Mouse (Mus musculus) T-helper 1 cell (primary cell): ENCODE results near the gene Mfrp.
"Not testable (repeated sequence)": the region's sequence is repeated elsewhere in the genome, so short reads cannot be mapped to it uniquely, and the experiment has no call there.

Source experiments
- in situ Hi-C: fragments of 300-600 bp; cut with MboI, MseI; formaldehyde crosslinking; loops from one replicate; pipeline ENCODE4 v1.15.1; 2025; ENCODE audit warnings: high pct_unique_total_duplicates

Mfrp gene

DNA sequence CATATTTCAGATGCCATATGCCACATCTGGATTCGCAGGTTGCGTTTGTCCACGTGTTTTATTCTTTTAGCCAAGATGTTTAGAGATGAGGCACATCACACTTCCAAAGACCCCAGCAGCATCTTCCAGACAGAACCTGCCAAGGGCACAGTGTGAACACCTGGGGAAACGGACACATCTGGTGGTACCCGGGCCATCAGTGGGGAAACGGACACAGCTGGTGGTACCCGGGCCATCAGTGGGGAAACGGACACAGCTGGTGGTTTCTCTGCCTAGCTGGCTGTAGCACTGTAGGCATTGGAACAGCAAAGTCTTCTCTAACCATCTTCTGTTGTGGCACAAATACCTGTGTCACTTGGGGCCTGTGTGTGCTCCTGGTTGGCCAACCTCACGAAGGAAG is 5.7 kb upstream of the Mfrp start:
- in situ Hi-C loops = loop anchor here (25.0 kb wide), 3 partner anchors 358 to 1983 kb away; partner anchors contain the start of genes Nectin1 and Sorl1

DNA sequence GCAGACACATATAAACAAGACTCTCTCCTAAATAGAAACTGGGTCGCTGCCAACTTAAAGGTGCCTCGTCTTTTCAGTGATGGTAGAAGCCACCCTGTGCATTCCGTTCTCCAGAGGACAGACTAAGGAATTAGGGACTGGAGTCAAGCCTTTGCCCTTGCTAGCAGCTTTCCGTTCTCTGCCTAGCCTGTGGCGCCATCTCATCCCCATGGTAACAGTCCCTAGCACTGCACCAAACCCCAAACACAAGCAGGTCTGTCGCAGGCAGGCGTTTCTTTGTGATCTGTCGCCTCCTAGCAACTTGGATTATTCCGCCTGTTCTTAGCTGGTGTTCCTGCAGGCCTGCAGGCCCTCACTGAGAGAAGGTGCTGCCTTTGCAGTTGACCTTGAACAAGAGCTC is 5.0 kb upstream of the Mfrp start:
- in situ Hi-C loops = loop anchor here (25.0 kb wide), 3 partner anchors 359 to 1984 kb away; partner anchors contain the start of genes Nectin1 and Sorl1

DNA sequence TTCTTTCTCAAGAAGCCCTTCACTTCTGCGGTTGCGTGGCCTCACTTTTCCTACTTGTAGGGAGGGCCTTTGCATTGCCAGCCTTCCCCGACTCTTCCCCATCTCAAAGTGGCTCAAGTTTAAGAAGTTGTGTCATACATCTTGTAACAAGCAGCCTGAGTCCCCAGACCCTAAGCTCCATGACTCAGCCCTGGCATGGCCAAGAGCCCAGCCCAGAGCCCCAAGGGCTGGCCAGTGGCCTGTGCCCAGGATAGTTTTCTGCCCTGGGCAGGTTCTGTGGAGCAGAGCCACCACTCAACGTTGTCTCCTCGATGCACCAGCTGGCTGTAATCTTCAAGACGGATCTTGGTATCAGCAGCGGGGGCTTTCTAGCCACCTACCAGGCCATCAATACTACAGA is 3.4 kb downstream of the Mfrp start:
- in situ Hi-C loops = no loop called here

- in situ Hi-C loops = no loop called here
Observed at GRCm38 (mm10) chr9:44105781-44106180, 4.3 kb downstream of the Mfrp start.

GRCm38 (mm10) chr9:44106182-44106581 is 4.7 kb downstream of the Mfrp start:
- in situ Hi-C loops = no loop called here

- in situ Hi-C loops = no loop called here
Observed at GRCm38 (mm10) chr9:44106596-44106995, 5.1 kb downstream of the Mfrp start.

DNA sequence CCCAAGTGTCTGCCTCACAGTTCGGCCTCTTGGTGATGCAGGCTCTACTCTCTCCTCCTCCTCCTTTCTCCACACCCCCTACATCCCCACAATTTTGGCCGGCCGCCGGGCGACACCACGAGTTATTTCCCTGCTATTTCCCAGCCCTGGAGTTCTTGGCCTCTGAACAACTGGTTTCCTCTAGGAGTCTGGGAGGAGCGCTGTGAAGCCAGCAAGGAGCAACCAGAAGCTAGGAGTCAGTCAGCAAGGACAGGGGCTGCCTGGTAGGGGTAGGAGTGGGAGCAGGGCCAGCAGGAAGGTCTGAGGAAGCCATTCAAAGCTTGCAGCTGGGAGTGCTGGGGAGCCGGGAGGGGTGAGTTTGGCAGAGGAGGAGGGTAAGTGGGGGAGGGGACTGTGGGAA is 5.6 kb downstream of the Mfrp start, which contains the start of gene C1qtnf5:
Gene C1qtnf5 (plus strand): TSS at position 136 of the 400 bp plus-strand sequence.
- in situ Hi-C loops = no loop called here

- in situ Hi-C loops = no loop called here
Observed at GRCm38 (mm10) chr9:44107557-44108179, 6.1 kb downstream of the Mfrp start.

GRCm38 (mm10) chr9:44108269-44109055 is 6.9 kb downstream of the Mfrp start:
- in situ Hi-C loops = no loop called here

GRCm38 (mm10) chr9:44109360-44110095 is 8.0 kb downstream of the Mfrp start:
- in situ Hi-C loops = no loop called here

DNA sequence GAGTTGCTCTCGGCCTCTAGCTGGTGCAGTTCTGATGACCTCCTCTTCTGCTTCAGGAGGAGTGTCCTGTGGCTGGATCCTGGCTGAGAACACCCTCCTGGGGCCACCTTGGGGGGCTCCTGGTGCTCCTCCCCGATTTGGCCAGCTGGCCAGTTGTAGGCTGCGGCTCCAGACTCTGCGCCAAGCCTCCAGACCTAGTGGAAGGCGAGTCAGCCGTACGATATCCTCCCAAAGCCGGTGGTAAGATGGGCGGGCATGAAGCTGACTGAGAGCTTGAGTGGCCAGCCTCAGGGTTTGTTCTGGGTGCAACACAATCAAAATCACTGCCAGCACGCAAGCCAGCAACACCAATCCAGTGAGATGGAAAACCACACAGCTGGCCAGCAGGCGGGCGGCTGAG is 10.4 kb downstream of the Mfrp start:
- in situ Hi-C loops = not testable (repeated sequence)

GRCm38 (mm10) chr9:44113105-44113789 is 11.7 kb downstream of the Mfrp start, which contains the start of the genes Gm49380 and Rnf26:
TSS of gene Gm49380 (minus strand) at chr9:44113500.
TSS of gene Rnf26 (minus strand) at chr9:44113517.
- in situ Hi-C loops = no loop called here

DNA sequence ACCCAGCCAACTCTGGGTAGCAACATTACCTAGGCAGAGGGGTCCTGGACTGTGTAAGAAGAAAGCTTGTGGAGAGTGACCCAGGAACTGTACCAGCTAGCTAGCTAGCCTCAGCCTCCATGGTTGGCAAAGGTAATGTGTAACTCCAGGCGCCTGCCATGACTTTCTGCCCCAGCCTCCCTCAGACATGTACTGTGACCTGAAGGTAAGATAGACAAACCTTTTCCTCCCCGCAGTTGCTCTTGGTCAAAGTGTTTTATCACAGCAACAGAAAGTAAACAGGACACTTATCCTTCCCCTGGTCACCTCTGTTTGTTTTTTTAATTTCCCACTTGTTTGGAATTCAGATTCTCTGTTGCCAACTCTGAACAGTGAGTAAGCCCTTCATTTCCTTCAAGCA is 12.9 kb downstream of the Mfrp start:
- in situ Hi-C loops = no loop called here

GRCm38 (mm10) chr9:44115599-44115998 is 14.1 kb downstream of the Mfrp start:
- in situ Hi-C loops = no loop called here

DNA sequence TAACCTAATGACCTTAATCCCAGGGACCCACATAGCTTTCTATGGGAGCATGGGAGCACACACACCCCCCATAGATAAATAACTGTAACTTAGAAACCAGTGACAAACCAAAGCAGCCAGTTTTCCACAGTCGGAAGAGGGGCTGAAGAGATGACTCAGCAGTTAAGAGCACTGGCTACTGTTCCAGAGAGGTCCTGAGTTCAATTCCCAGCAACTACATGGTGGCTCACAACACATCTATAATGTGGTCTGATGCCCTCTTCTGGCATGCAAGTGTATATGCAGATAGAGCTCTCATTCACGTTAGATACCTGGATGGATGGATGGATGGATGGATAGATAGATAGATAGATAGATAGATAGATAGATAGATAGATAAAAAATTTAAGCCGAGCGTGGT is 14.7 kb downstream of the Mfrp start:
- in situ Hi-C loops = no loop called here

DNA sequence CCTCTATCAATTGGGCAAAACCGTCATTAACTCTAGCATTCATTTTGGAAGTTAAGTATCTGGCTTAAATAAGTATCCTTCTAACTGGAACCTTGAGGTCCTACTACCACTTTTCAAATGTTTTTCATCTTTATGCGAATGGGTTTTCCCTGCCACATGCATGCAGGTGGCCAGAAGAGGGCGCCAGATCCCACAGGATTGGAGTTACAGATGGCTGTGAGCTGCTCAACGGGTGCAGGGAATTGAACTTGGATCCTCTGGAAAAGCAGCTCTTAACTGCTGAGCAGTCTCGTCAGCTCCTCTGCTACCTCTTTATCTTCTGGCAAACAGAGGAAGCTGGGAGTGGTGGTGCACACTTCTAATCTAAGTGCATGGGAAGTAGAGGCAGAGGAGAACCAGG is 17.5 kb downstream of the Mfrp start:
- in situ Hi-C loops = no loop called here

DNA sequence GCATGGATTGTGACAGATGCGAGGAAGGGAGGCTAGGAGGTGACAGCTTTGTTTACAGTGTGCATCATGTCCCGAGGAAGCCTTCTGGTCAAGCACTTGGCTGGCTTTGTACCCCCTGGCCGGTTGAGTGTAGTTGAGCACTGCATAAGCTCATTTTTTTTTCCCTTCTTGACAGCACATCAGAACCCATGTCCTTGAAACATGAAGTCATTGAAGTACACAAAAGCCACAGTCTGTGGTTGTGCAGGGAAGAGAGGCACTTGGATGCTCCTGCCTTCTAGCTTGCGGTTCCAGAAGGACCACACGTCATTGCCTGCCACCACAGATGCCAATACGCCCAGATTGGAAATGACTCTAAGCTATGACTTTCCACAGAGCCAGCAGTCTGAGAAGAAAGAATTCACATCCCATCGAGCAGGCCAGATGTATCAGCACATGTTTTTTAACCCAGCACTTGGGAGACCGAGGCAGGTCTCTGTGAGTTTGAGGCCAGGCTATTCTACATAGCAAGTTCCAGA is 18.5 kb downstream of the Mfrp start:
- in situ Hi-C loops = no loop called here

- in situ Hi-C loops = no loop called here
Observed at GRCm38 (mm10) chr9:44124317-44124716, 22.8 kb downstream of the Mfrp start.

- in situ Hi-C loops = no loop called here
Observed at GRCm38 (mm10) chr9:44125026-44125425, 23.5 kb downstream of the Mfrp start.

DNA sequence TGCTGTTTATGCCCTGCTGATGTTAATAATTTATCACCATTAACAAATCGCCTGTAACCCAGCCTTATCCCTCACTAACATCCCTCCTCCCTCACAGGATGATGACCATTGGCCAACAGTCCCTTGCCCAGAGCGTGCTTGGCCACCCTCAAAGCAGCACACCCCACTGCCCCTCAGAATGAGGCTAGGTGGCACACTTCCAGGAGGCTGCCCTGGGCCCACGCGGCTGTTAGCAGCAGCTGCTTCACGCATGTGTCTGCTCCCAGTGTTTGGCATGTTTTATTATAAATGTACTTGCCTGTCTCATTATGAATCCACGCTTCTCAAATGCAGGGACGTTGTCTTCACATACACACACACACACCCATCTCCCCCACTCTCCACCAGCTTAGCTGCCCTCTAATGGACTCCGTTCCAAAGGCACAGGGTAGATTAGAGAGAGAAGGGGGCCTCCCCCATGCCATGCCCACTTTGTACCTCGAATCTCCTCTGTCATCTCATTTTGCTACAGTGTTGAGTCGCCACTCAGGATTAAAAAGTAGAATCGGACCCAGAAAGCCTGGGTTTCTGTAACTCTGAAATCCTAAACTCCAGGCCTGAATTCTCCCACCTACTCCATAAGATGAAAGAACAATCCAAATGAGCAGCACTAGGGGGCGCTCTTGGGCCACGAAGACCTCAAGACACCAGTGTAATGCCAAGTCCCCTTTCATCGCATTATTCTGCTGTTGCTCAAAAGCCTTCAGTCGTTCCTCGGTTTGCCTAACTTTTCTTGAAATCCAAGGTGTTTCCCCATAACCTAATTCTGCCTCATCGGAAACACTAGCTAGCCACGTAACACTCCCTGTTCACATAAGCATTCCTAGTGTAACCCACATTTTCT is 24.3 kb downstream of the Mfrp start:
- in situ Hi-C loops = no loop called here
